Mouse (Mus musculus) heart, embryonic 15.5 days (tissue): ENCODE data around the gene Fut2. TPM values are rescaled to one million over a fixed set of nuclear protein-coding genes. Genes with fewer than 3 reads are reported as not detected.
"Not testable (repeated sequence)": the region's sequence is repeated elsewhere in the genome, so short reads cannot be mapped to it uniquely, and the experiment has no call there.

Experiments
- ATAC-seq: fragments of 200-750 bp; cut with Nextera tagmentation; replicated peaks from 2 replicates; pipeline ENCODE4 v1.8.0; 2017; ENCODE audit warnings: low read depth, moderate TSS enrichment; ENCODE audit not compliant: insufficient number of reproducible peaks, insufficient read depth, low FRiP score
- H3K27ac ChIP-seq: fragments of 300-500 bp; sonication (generic); 2 replicates; pipeline ENCODE4 v1.5.1; 2015; ENCODE audit warnings: mild to moderate bottlenecking, inconsistent platforms
- H3K27me3 ChIP-seq: fragments of 300-500 bp; sonication (generic); 2 replicates; pipeline ENCODE4 v1.6.1; 2015; ENCODE audit warnings: inconsistent platforms
- H3K36me3 ChIP-seq: fragments of 300-500 bp; sonication (generic); 2 replicates; pipeline ENCODE4 v1.6.1; 2015; ENCODE audit warnings: mild to moderate bottlenecking, inconsistent platforms
- H3K4me1 ChIP-seq: fragments of 300-500 bp; sonication (generic); replicated peaks from 2 replicates; pipeline ENCODE4 v1.6.1; 2015; ENCODE audit warnings: inconsistent platforms
- H3K4me2 ChIP-seq: fragments of 300-500 bp; sonication (generic); 2 replicates; pipeline ENCODE4 v1.6.1; 2015; ENCODE audit warnings: inconsistent platforms, mild to moderate bottlenecking, moderate library complexity
- H3K4me3 ChIP-seq: fragments of 300-500 bp; sonication (generic); 2 replicates; pipeline ENCODE4 v1.5.1; 2015; ENCODE audit warnings: mild to moderate bottlenecking, inconsistent platforms
- H3K9ac ChIP-seq: fragments of 300-500 bp; sonication (generic); 2 replicates; pipeline ENCODE4 v1.6.1; 2015; ENCODE audit warnings: mild to moderate bottlenecking, inconsistent platforms
- H3K9me3 ChIP-seq: fragments of 300-500 bp; sonication (generic); replicated peaks from 2 replicates; pipeline ENCODE4 v1.6.1; 2016; ENCODE audit warnings: inconsistent platforms
- WGBS: fragments of 180-500 bp; shearing (Covaris S2); methylation state at CpG from one replicate; pipeline ENCODE4 v1.1.7; 2015; ENCODE audit warnings: mixed read lengths; 5-methylcytosine and 5-hydroxymethylcytosine counted together
- polyA plus RNA-seq: library from polyadenylated mRNA; unstranded; fragments of >200 nt; fragmentation: Nextera tagmentation; extraction: Ambion mirVana; gene quantifications from 2 replicates; pipeline ENCODE4 v1.2.1, GENCODE M21; 2015

Fut2 gene
- polyA plus RNA-seq, 1 experiment from 2014 or later, result 1.5 TPM

GRCm38 (mm10) chr7:45665303-45666138, 673 bp downstream of the Fut2 start:
- Histone ChIP-seq H3K27me3 (no peaks in the 10 kb centered on the region), H3K9ac (no peak overlapping the region), H3K36me3 (no peaks in the 10 kb centered on the region), H3K4me1 (peaks cover 7% of the 10 kb centered on the region; the same call in 1 of the 2 replicates), H3K9me3 (no peaks in the 10 kb centered on the region; the same call in 1 of the 2 replicates), H3K4me2 (no peak overlapping the region), H3K27ac (no peak overlapping the region), H3K4me3 (no peak overlapping the region)
- 52% methylated on average over 13 of the region's 13 CpGs for WGBS
- no peak for ATAC-seq

GRCm38 (mm10) chr7:45661702-45662101, 4.5 kb downstream of the Fut2 start:
- H3K4me2 ChIP-seq, H3K9ac ChIP-seq, ATAC-seq, H3K27me3 ChIP-seq, H3K36me3 ChIP-seq, H3K4me3 ChIP-seq, H3K9me3 ChIP-seq, H3K27ac ChIP-seq, H3K4me1 ChIP-seq: not testable (repeated sequence)
- WGBS, result 85% methylated on average over 6 of the region's 6 CpGs

- Histone ChIP-seq H3K9me3 (no peaks in the 10 kb centered on the region), H3K4me2 (no peak overlapping the region), H3K27ac (no peak overlapping the region), H3K9ac (no peak overlapping the region), H3K36me3 (no peaks in the 10 kb centered on the region), H3K4me1 (peaks cover 7% of the 10 kb centered on the region; the same call in 1 of the 2 replicates), H3K4me3 (no peak overlapping the region), H3K27me3 (no peaks in the 10 kb centered on the region)
- WGBS, result 75% methylated on average over 11 of the region's 11 CpGs
- no peak for ATAC-seq
These were observed 5.3 kb downstream of the Fut2 start for GRCm38 (mm10) chr7:45660746-45661478.

- Histone ChIP-seq H3K27ac (no peak overlapping the region), H3K4me3 (peak overlapping the region; percentile 9; the same call in 1 of the 2 replicates), H3K9ac (peak overlapping the region; percentile 17; the same call in 1 of the 2 replicates), H3K4me2 (peak overlapping the region; percentile 55), H3K36me3 (no peaks in the 10 kb centered on the region), H3K9me3 (no peaks in the 10 kb centered on the region), H3K4me1 (peaks cover 13% of the 10 kb centered on the region), H3K27me3 (no peaks in the 10 kb centered on the region)
- 30% methylated on average over 17 of the region's 17 CpGs for WGBS
- ATAC-seq, result no peak
These were observed 11.7 kb downstream of the Fut2 start for GRCm38 (mm10) chr7:45654424-45655047.

- Histone ChIP-seq H3K27ac (peak overlapping the region; percentile 87), H3K4me1 (peaks cover 13% of the 10 kb centered on the region)
- not testable (repeated sequence) for H3K4me2 ChIP-seq, H3K9ac ChIP-seq, H3K9me3 ChIP-seq, H3K27me3 ChIP-seq, ATAC-seq, H3K36me3 ChIP-seq, H3K4me3 ChIP-seq
- 92% methylated on average over 20 of the region's 20 CpGs for WGBS
These were observed 15.7 kb downstream of the Fut2 start for GRCm38 (mm10) chr7:45650484-45650883.

GRCm38 (mm10) chr7:45649351-45649750, 16.8 kb downstream of the Fut2 start:
- ATAC-seq, result peak; percentile 69
- Histone ChIP-seq H3K4me3 (no peak overlapping the region), H3K9me3 (no peaks in the 10 kb centered on the region), H3K4me1 (peaks cover 17% of the 10 kb centered on the region), H3K27ac (peak overlapping the region; percentile 87), H3K9ac (no peak overlapping the region), H3K36me3 (no peaks in the 10 kb centered on the region), H3K4me2 (peak overlapping the region; percentile 27), H3K27me3 (no peaks in the 10 kb centered on the region)
- 41% methylated on average over 8 of the region's 8 CpGs for WGBS

- Histone ChIP-seq H3K9ac (no peak overlapping the region), H3K4me3 (no peak overlapping the region), H3K27me3 (no peaks in the 10 kb centered on the region), H3K4me2 (no peak overlapping the region), H3K27ac (no peak overlapping the region), H3K36me3 (no peaks in the 10 kb centered on the region), H3K4me1 (peaks cover 39% of the 10 kb centered on the region), H3K9me3 (no peaks in the 10 kb centered on the region)
- 78% methylated on average over 4 of the region's 4 CpGs for WGBS
- no peak for ATAC-seq
These were observed 19.5 kb downstream of the Fut2 start for GRCm38 (mm10) chr7:45646671-45647070.

GRCm38 (mm10) chr7:45645591-45645971, 20.6 kb downstream of the Fut2 start:
- H3K4me1 ChIP-seq, result peaks cover 50% of the 10 kb centered on the region
- WGBS, result 76% methylated on average over 7 of the region's 7 CpGs

GRCm38 (mm10) chr7:45644872-45645590, 21.2 kb downstream of the Fut2 start:
- Histone ChIP-seq H3K9me3 (no peaks in the 10 kb centered on the region), H3K9ac (0 out of 2 replicates have a peak overlapping the region, but pooled peaks have one; percentile 20), H3K36me3 (no peaks in the 10 kb centered on the region), H3K4me2 (peak overlapping the region; percentile 68; the same call in 1 of the 2 replicates), H3K27me3 (no peaks in the 10 kb centered on the region), H3K27ac (no peak overlapping the region), H3K4me1 (peaks cover 50% of the 10 kb centered on the region), H3K4me3 (no peak overlapping the region)
- 77% methylated on average over 6 of the region's 6 CpGs for WGBS
- no peak for ATAC-seq

More at GRCm38 (mm10) chr7:45645591-45645971, 20.6 kb downstream of the Fut2 start:
- Histone ChIP-seq H3K4me2 (no peak overlapping the region), H3K4me3 (no peak overlapping the region), H3K9me3 (no peaks in the 10 kb centered on the region), H3K27me3 (no peaks in the 10 kb centered on the region), H3K36me3 (no peaks in the 10 kb centered on the region), H3K9ac (no peak overlapping the region), H3K27ac (no peak overlapping the region)
- no peak for ATAC-seq

- Histone ChIP-seq H3K27me3 (no peaks in the 10 kb centered on the region), H3K36me3 (no peaks in the 10 kb centered on the region), H3K27ac (peak overlapping the region; percentile 74), H3K9ac (peak overlapping the region; percentile 23; the same call in 1 of the 2 replicates), H3K4me1 (peaks cover 55% of the 10 kb centered on the region), H3K4me2 (peak overlapping the region; percentile 68), H3K4me3 (peak overlapping the region; percentile 46), H3K9me3 (no peaks in the 10 kb centered on the region)
- 16% methylated on average over 18 of the region's 18 CpGs for WGBS
- peak; percentile 12; the same call in 1 of the 2 replicates for ATAC-seq
These were observed 22.0 kb downstream of the Fut2 start for GRCm38 (mm10) chr7:45644183-45644582.
